Mouse (Mus musculus) myocyte (in vitro differentiated cells): ENCODE measurements around the gene Lhx5. TPM values are rescaled to one million over a fixed set of nuclear protein-coding genes. Genes with fewer than 3 reads are reported as not detected.

Experiments
- H3K27me3 ChIP-seq: one replicate; pipeline ENCODE4 v1.6.1; 2011; ENCODE audit not compliant: control insufficient read depth, insufficient read depth, insufficient read length
- H3K36me3 ChIP-seq: one replicate; pipeline ENCODE4 v1.6.1; 2011; ENCODE audit not compliant: control insufficient read depth, insufficient read depth
- H3K4me2 ChIP-seq: one replicate; pipeline ENCODE4 v1.6.1; 2011; ENCODE audit warnings: low read depth, control low read depth
- H3K4me3 ChIP-seq: one replicate; pipeline ENCODE4 v1.5.1; 2011; ENCODE audit warnings: mild to moderate bottlenecking, control low read depth, moderate library complexity
- H3K79me2 ChIP-seq: one replicate; pipeline ENCODE4 v1.6.1; 2011; ENCODE audit not compliant: control insufficient read depth, insufficient read depth
- H3ac ChIP-seq: one replicate; pipeline ENCODE4 v1.6.1; 2011; ENCODE audit not compliant: control insufficient read depth, insufficient read length
- CEBPB ChIP-seq: IDR thresholded peaks from 2 replicates; pipeline ENCODE4 v1.6.1; 2011; ENCODE audit warnings: mild to moderate bottlenecking, moderate library complexity; ENCODE audit not compliant: poor library complexity, insufficient read depth, severe bottlenecking
- E2F4 ChIP-seq: IDR thresholded peaks from one replicate; pipeline ENCODE4 v1.6.1; 2011; ENCODE audit warnings: mild to moderate bottlenecking, control low read depth, moderate library complexity; ENCODE audit not compliant: insufficient read depth
- MAX ChIP-seq: IDR thresholded peaks from one replicate; pipeline ENCODE4 v1.6.1; 2011; ENCODE audit warnings: low read depth, mild to moderate bottlenecking, control low read depth
- MYOD1 ChIP-seq, 3 experiments: IDR thresholded peaks; one replicate each; pipeline ENCODE4 v1.6.1; 2011; ENCODE audit warnings: control low read depth in 2 of 3, low read depth in 2 of 3, mild to moderate bottlenecking in 2 of 3, moderate library complexity in 1 of 3; ENCODE audit not compliant: insufficient read length in 2 of 3, control insufficient read depth in 1 of 3
- MYOG ChIP-seq, 3 experiments: IDR thresholded peaks; one replicate each; pipeline ENCODE4 v1.6.1; 2011; ENCODE audit warnings: control low read depth in 2 of 3, low read depth in 2 of 3, mild to moderate bottlenecking in 2 of 3; ENCODE audit not compliant: insufficient read length in 2 of 3, control insufficient read depth in 1 of 3, insufficient read depth in 1 of 3
- POLR2A ChIP-seq: IDR thresholded peaks from one replicate; pipeline ENCODE4 v1.6.1; 2011; ENCODE audit warnings: low read depth, mild to moderate bottlenecking, control low read depth, moderate library complexity; ENCODE audit not compliant: insufficient read length
- POLR2AphosphoS2 ChIP-seq: IDR thresholded peaks from one replicate; pipeline ENCODE4 v1.6.1; 2011; ENCODE audit warnings: low read depth, control low read depth; ENCODE audit not compliant: insufficient read length
- REST ChIP-seq: IDR thresholded peaks from one replicate; pipeline ENCODE4 v1.6.1; 2011; ENCODE audit warnings: mild to moderate bottlenecking, control low read depth, moderate library complexity; ENCODE audit not compliant: insufficient read depth, insufficient read length
- SRF ChIP-seq: IDR thresholded peaks from one replicate; pipeline ENCODE4 v1.6.1; 2011; ENCODE audit warnings: low read depth; ENCODE audit not compliant: control insufficient read depth, insufficient read length
- TCF12 ChIP-seq: IDR thresholded peaks from one replicate; pipeline ENCODE4 v1.6.1; 2011; ENCODE audit warnings: mild to moderate bottlenecking, control low read depth; ENCODE audit not compliant: poor library complexity, insufficient read depth, severe bottlenecking
- TCF3 ChIP-seq: IDR thresholded peaks from one replicate; pipeline ENCODE4 v1.6.1; 2011; ENCODE audit warnings: low read depth, control low read depth; ENCODE audit not compliant: insufficient read length
- USF1 ChIP-seq: IDR thresholded peaks from one replicate; pipeline ENCODE4 v1.6.1; 2011; ENCODE audit warnings: low read depth, mild to moderate bottlenecking, control low read depth, moderate library complexity
- polyA plus RNA-seq: library from polyadenylated mRNA; unstranded; fragments of >200 nt; fragmentation: generic; extraction: Trizol; gene quantifications from one replicate; pipeline ENCODE4 v1.2.1, GENCODE M21; 2012; ENCODE audit warnings: missing spikeins

The Lhx5 gene
- polyA plus RNA-seq, 1 experiment = not detected

- no peak for TF ChIP-seq CEBPB
- no peak for TF ChIP-seq SRF
- no peak for TF ChIP-seq USF1
- no peak for TF ChIP-seq REST
- H3K4me3 ChIP-seq = no peak overlapping the region
- H3K79me2 ChIP-seq = no peaks in the 10 kb centered on the region
- no peak overlapping the region for H3K4me2 ChIP-seq
- H3ac ChIP-seq = no peak overlapping the region
- peaks cover 91% of the 10 kb centered on the region for H3K27me3 ChIP-seq
- H3K36me3 ChIP-seq = no peaks in the 10 kb centered on the region
Observed at GRCm38 (mm10) chr5:120432486-120433015, 1.1 kb downstream of the Lhx5 start.

GRCm38 (mm10) chr5:120433135-120433760, 1.7 kb downstream of the Lhx5 start:
- H3K36me3 ChIP-seq = no peaks in the 10 kb centered on the region
- H3K4me3 ChIP-seq = no peak overlapping the region
- H3K79me2 ChIP-seq = no peaks in the 10 kb centered on the region
- no peak overlapping the region for H3K4me2 ChIP-seq
- H3ac ChIP-seq = no peak overlapping the region
- peaks cover 93% of the 10 kb centered on the region for H3K27me3 ChIP-seq
- TF ChIP-seq CEBPB = no peak
- no peak for TF ChIP-seq USF1
- no peak for TF ChIP-seq POLR2AphosphoS2
- TF ChIP-seq E2F4 = no peak
- TF ChIP-seq POLR2A = no peak
- no peak for TF ChIP-seq TCF3
- TF ChIP-seq MYOD1 (IDR thresholded peaks at IDR 0.05; ENCODE audit: control insufficient read depth in 1 of 3, insufficient read length in 2 of 3, low read depth in 2 of 3) = no peak
- no peak for TF ChIP-seq SRF
- no peak for TF ChIP-seq MAX
- TF ChIP-seq TCF12 = no peak
- TF ChIP-seq REST = no peak
- no peak for TF ChIP-seq MYOG (IDR thresholded peaks at IDR 0.05; ENCODE audit: control insufficient read depth in 1 of 3, insufficient read depth in 1 of 3, insufficient read length in 2 of 3, low read depth in 2 of 3)

DNA sequence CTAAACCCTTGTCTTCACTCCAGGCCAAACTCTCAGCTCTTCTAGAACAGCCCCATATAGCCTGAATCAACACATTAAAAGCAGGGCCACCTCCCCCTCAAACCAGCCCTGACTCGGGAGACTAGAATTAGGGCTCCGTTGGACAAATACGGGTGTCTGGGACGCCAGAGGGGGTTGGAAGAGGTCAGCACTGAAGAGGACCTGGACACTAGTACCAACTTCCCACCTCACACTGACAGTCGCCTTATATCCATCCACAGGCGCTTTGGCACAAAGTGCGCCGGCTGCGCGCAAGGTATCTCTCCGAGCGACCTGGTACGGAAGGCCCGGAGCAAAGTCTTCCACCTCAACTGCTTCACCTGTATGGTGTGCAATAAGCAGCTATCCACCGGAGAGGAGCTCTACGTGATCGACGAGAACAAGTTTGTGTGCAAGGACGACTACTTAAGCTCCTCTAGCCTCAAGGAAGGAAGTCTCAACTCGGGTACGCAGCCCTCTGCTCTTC, 2.8 kb downstream of the Lhx5 start:
- H3ac ChIP-seq = no peak overlapping the region
- no peaks in the 10 kb centered on the region for H3K79me2 ChIP-seq
- no peaks in the 10 kb centered on the region for H3K36me3 ChIP-seq
- no peak for TF ChIP-seq CEBPB
- TF ChIP-seq MYOD1 (IDR thresholded peaks at IDR 0.05; ENCODE audit: control insufficient read depth in 1 of 3, insufficient read length in 2 of 3, low read depth in 2 of 3) = no peak
- no peak for TF ChIP-seq MAX
- no peak for TF ChIP-seq POLR2A
- TF ChIP-seq E2F4 = no peak
- TF ChIP-seq TCF12 = no peak
- no peak for TF ChIP-seq USF1
- no peak for TF ChIP-seq REST
- TF ChIP-seq SRF = no peak
- TF ChIP-seq TCF3 = no peak
- no peak for TF ChIP-seq MYOG (IDR thresholded peaks at IDR 0.05; ENCODE audit: control insufficient read depth in 1 of 3, insufficient read depth in 1 of 3, insufficient read length in 2 of 3, low read depth in 2 of 3)
- no peak for TF ChIP-seq POLR2AphosphoS2
- no peak overlapping the region for H3K4me2 ChIP-seq
- H3K27me3 ChIP-seq = peaks cover 95% of the 10 kb centered on the region
- H3K4me3 ChIP-seq = no peak overlapping the region

DNA sequence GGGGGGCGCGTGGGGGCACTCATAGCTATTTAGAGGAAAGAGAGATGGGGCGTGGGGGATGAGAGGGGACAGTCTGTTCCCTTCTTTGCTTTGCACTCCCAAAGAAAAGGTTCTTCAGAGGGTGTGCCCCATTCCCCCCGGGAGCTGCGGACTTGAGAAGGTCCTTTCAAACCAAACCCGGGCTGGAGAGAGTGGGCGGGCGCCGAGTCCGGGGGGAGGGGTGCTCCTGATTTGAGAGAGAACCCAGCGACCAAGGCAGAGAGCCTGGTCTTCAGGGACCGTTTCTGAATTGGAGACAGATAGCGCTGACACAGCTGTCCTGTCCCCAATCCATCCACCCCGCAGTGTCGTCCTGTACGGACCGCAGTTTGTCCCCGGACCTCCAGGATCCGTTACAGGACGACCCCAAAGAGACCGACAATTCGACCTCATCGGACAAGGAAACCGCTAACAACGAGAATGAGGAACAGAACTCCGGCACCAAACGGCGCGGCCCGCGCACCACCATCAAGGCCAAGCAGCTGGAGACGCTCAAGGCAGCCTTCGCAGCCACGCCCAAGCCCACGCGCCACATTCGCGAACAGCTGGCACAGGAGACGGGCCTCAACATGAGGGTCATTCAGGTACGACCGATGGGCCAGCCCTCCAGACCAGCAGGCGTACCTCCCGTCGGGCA, 3.6 kb downstream of the Lhx5 start:
- Histone ChIP-seq H3K4me3 (no peak overlapping the region), H3K27me3 (peaks cover 96% of the 10 kb centered on the region), H3K4me2 (no peak overlapping the region), H3ac (no peak overlapping the region), H3K79me2 (no peaks in the 10 kb centered on the region), H3K36me3 (no peaks in the 10 kb centered on the region)
- peak in 1 of 3 experiments; percentile 8 for TF ChIP-seq MYOG (IDR thresholded peaks at IDR 0.05; ENCODE audit: control insufficient read depth in 1 of 3, insufficient read depth in 1 of 3, insufficient read length in 2 of 3, low read depth in 2 of 3)
- no peak for TF ChIP-seq E2F4
